Mouse (Mus musculus) embryonic facial prominence, embryonic 15.5 days (tissue): Measurements from ENCODE around the gene Klk14. TPM values are rescaled to one million over a fixed set of nuclear protein-coding genes. Genes with fewer than 3 reads are reported as not detected.

Experiments
- polyA plus RNA-seq: library from polyadenylated mRNA; unstranded; fragments of >200 nt; fragmentation: Nextera tagmentation; extraction: Ambion mirVana; gene quantifications from 2 replicates; pipeline ENCODE4 v1.2.1, GENCODE M21; 2015

Klk14 gene
- polyA plus RNA-seq, 1 experiment from 2014 or later: 2.4 TPM

Other genes starting within 250 kb of the Klk14 start
- not detected in 2 replicates for gene Cldnd2, start 249.6 kb upstream of the Klk14 start, polyA plus RNA-seq
- gene Etfb, start 246.3 kb upstream of the Klk14 start, polyA plus RNA-seq: 258 and 284 TPM in 2 replicates
- gene Gm45233, start 246.3 kb upstream of the Klk14 start, polyA plus RNA-seq: 0.26 and 0.94 TPM in 2 replicates
- gene Vsig10l, start 227.3 kb upstream of the Klk14 start, polyA plus RNA-seq: 13.6 and 15.3 TPM in 2 replicates
- 1.1 and 1.5 TPM in 2 replicates for gene Iglon5, start 200.3 kb upstream of the Klk14 start, polyA plus RNA-seq
- gene 4931406B18Rik, start 184.5 kb upstream of the Klk14 start, polyA plus RNA-seq: not detected in 2 replicates
- gene Cd33, start 146.0 kb upstream of the Klk14 start, polyA plus RNA-seq: 1.9 and 2.8 TPM in 2 replicates
- 3.8 and 4.0 TPM in 2 replicates for gene Zfp658, start 128.2 kb upstream of the Klk14 start, polyA plus RNA-seq
- 13.6 and 13.7 TPM in 2 replicates for gene Zfp719, start 110.8 kb upstream of the Klk14 start, polyA plus RNA-seq
- gene Zfp819, start 83.2 kb upstream of the Klk14 start, polyA plus RNA-seq: 0.24 and 0.45 TPM in 2 replicates
- gene Ceacam18, start 55.7 kb upstream of the Klk14 start, polyA plus RNA-seq: not detected in 2 replicates
- gene Siglece, start 30.3 kb upstream of the Klk14 start, polyA plus RNA-seq: 1.0 and 1.7 TPM in 2 replicates
- gene Ctu1, start 18.4 kb upstream of the Klk14 start, polyA plus RNA-seq: 17.1 and 18.2 TPM in 2 replicates
- gene Klk13, start 22.1 kb downstream of the Klk14 start, polyA plus RNA-seq: 18.3 and 18.5 TPM in 2 replicates
- 3.0 and 3.5 TPM in 2 replicates for gene Klk12, start 78.5 kb downstream of the Klk14 start, polyA plus RNA-seq
- 24.3 and 25.3 TPM in 2 replicates for gene Klk11, start 84.2 kb downstream of the Klk14 start, polyA plus RNA-seq
- 71.8 and 83.4 TPM in 2 replicates for gene Klk10, start 90.6 kb downstream of the Klk14 start, polyA plus RNA-seq
- 3.8 and 6.7 TPM in 2 replicates for gene Klk9, start 101.5 kb downstream of the Klk14 start, polyA plus RNA-seq
- 65.3 and 67.5 TPM in 2 replicates for gene Klk8, start 107.2 kb downstream of the Klk14 start, polyA plus RNA-seq
- gene Klk7, start 120.9 kb downstream of the Klk14 start, polyA plus RNA-seq: 16.7 and 19.1 TPM in 2 replicates
- gene Klk6, start 134.1 kb downstream of the Klk14 start, polyA plus RNA-seq: 2.0 and 2.3 TPM in 2 replicates
- gene Klk5, start 151.6 kb downstream of the Klk14 start, polyA plus RNA-seq: 19.3 and 23.5 TPM in 2 replicates
- gene Klk4, start 190.7 kb downstream of the Klk14 start, polyA plus RNA-seq: 0.13 and 0.21 TPM in 2 replicates
- gene Klk15, start 243.3 kb downstream of the Klk14 start, polyA plus RNA-seq: 0.20 TPM in 1 of 2 replicates, not detected in the other